Mouse (Mus musculus) liver, embryonic 14.5 days (tissue): ENCODE data around the gene Gabarapl2. TPM values are rescaled to one million over a fixed set of nuclear protein-coding genes. Genes with fewer than 3 reads are reported as not detected.

Source experiments
- ATAC-seq: fragments of 200-750 bp; cut with Nextera tagmentation; 2 replicates; pipeline ENCODE4 v1.8.0; 2017; ENCODE audit warnings: moderate number of reproducible peaks, mild to moderate bottlenecking, moderate library complexity; ENCODE audit not compliant: insufficient read depth
- DNase-seq, 3 experiments: peaks; one replicate each; pipeline ENCODE4 v3.0.0-alpha.2; 2012 to 2013; ENCODE audit warnings: low read depth in 3 of 3, low spot score in 3 of 3
- H3K27ac ChIP-seq: fragments of 300-500 bp; sonication (generic); 2 replicates; pipeline ENCODE4 v1.5.1; 2014; ENCODE audit warnings: moderate library complexity, mild to moderate bottlenecking, control low read depth, inconsistent platforms
- H3K27me3 ChIP-seq: fragments of 300-500 bp; sonication (generic); 2 replicates; pipeline ENCODE4 v1.6.1; 2014; ENCODE audit warnings: mild to moderate bottlenecking, low read length, moderate library complexity; ENCODE audit not compliant: control insufficient read depth, insufficient read depth
- H3K36me3 ChIP-seq: fragments of 300-500 bp; sonication (generic); replicated peaks from 2 replicates; pipeline ENCODE4 v1.6.1; 2014; ENCODE audit warnings: low read depth; ENCODE audit not compliant: control insufficient read depth, insufficient read depth
- H3K4me1 ChIP-seq, 2 experiments: fragments of 200-500 bp in 1 of 2; fragments of 300-500 bp in 1 of 2; sonication (generic) in 1 of 2; replicated peaks; 2 replicates each; pipeline ENCODE4 v1.6.1; 2012 to 2014; ENCODE audit warnings: antibody characterized with exemption in 1 of 2, inconsistent platforms in 1 of 2, low read length in 1 of 2; ENCODE audit not compliant: control insufficient read depth in 2 of 2, insufficient read depth in 2 of 2
- H3K4me2 ChIP-seq: fragments of 300-500 bp; sonication (generic); 2 replicates; pipeline ENCODE4 v1.6.1; 2014; ENCODE audit warnings: low read depth, mild to moderate bottlenecking, control low read depth, moderate library complexity
- H3K4me3 ChIP-seq, 2 experiments: fragments of 200-500 bp in 1 of 2; fragments of 300-500 bp in 1 of 2; sonication (generic) in 1 of 2; 2 replicates each; pipeline ENCODE4 v1.5.1; 2012 to 2014; ENCODE audit warnings: low read depth in 2 of 2, low read length in 2 of 2, mild to moderate bottlenecking in 2 of 2, control low read depth in 1 of 2, inconsistent platforms in 1 of 2, moderate library complexity in 1 of 2; ENCODE audit not compliant: insufficient read depth in 1 of 2
- H3K9ac ChIP-seq: fragments of 300-500 bp; sonication (generic); replicated peaks from 2 replicates; pipeline ENCODE4 v1.6.1; 2014; ENCODE audit warnings: mild to moderate bottlenecking, control low read depth, moderate library complexity
- H3K9me3 ChIP-seq: fragments of 300-500 bp; sonication (generic); 2 replicates; pipeline ENCODE4 v1.6.1; 2016; ENCODE audit warnings: low read length, mixed read lengths; ENCODE audit not compliant: control insufficient read depth
- CTCF ChIP-seq: IDR thresholded peaks from 2 replicates; pipeline ENCODE4 v1.5.1; 2016; ENCODE audit warnings: antibody characterized with exemption, low read depth, control low read depth
- EP300 ChIP-seq: IDR thresholded peaks from 2 replicates; pipeline ENCODE4 v1.6.1; 2016; ENCODE audit warnings: antibody characterized with exemption, low read depth
- WGBS: fragments of 180-500 bp; shearing (Covaris S2); extraction: QIAGEN DNeasy Blood & Tissue Kit; methylation state at CpG from one replicate; pipeline ENCODE4 v1.1.7; 2014; ENCODE audit not compliant: insufficient replicate concordance; 5-methylcytosine and 5-hydroxymethylcytosine counted together
- polyA plus RNA-seq, 2 experiments: library from polyadenylated mRNA; depleted of rRNA in 1 of 2; stranded (reverse) in 1 of 2; unstranded in 1 of 2; fragments of >200 nt; fragmentation: Nextera tagmentation in 1 of 2; extraction: Ambion mirVana in 1 of 2; gene quantifications; 2 replicates each; pipeline versions ENCODE4 v1.2.1 to v1.2.3; 2012 to 2014

Gabarapl2 gene
- polyA plus RNA-seq, 2 experiments: 50.5 to 184 TPM

DNA sequence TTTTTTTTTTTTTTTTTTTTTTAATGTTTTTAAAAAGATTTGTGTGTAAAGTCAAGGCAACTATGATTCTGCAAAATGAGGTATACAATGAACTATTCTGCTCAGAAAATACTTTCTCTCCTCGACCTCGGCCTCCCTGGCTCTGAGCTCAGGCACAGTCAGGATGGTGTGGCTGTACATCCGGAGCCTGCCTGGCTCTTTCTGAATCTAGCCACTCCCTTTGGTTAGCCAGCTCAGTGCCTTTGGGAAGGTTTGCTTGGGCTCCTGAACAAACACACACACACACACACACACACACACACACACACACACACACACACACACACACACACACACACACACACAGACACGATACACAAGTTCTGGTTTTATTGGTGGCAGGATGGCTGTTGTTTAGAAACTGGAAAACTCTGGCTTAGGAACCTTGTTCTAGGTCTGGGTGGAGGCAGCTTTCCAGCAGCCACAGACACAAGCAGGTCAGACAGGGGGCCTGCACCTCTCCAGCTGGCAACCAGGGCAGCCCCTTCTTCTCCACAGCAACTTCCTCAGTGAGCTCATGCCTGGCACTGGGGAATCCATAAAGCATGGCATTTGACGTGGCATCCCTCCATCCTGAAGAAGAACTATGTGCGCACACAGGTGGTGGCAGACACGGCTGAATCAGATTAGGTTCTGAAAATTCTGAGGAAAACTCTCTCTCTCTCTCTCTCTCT, 24.5 kb downstream of the Gabarapl2 start:
- ATAC-seq (no peak), DNase-seq (no peak)
- 66% methylated on average over 7 of the region's 7 CpGs for WGBS
- no peaks in the 10 kb centered on the region for H3K27me3 ChIP-seq
- no peaks in the 10 kb centered on the region for H3K36me3 ChIP-seq
- H3K4me1 ChIP-seq: peaks cover 0 to 4% of the 10 kb centered on the region in 2 experiments; a peak in 2 of 4 replicates
- H3K4me2 ChIP-seq: no peak overlapping the region
- H3K9ac ChIP-seq: no peak overlapping the region
- H3K9me3 ChIP-seq: no peaks in the 10 kb centered on the region
- no peak overlapping the region for H3K4me3 ChIP-seq
- TF ChIP-seq CTCF (no peak), EP300 (no peak)
- H3K27ac ChIP-seq: no peak overlapping the region

- peak; percentile 73 for ATAC-seq
- WGBS: 21% methylated on average over 5 of the region's 5 CpGs
- Histone ChIP-seq H3K4me3 (no peak overlapping the region), H3K27ac (no peak overlapping the region), H3K9ac (no peak overlapping the region), H3K27me3 (no peaks in the 10 kb centered on the region), H3K4me1 (peaks cover 0 to 4% of the 10 kb centered on the region in 2 experiments; a peak in 2 of 4 replicates), H3K9me3 (no peaks in the 10 kb centered on the region), H3K36me3 (no peaks in the 10 kb centered on the region), H3K4me2 (no peak overlapping the region)
- DNase-seq: no peak
- TF ChIP-seq CTCF: no peak
- TF ChIP-seq EP300: peak; percentile 30; the same call in 1 of the 2 replicates
Observed at GRCm38 (mm10) chr8:111967246-111967870, 26.9 kb downstream of the Gabarapl2 start.

DNA sequence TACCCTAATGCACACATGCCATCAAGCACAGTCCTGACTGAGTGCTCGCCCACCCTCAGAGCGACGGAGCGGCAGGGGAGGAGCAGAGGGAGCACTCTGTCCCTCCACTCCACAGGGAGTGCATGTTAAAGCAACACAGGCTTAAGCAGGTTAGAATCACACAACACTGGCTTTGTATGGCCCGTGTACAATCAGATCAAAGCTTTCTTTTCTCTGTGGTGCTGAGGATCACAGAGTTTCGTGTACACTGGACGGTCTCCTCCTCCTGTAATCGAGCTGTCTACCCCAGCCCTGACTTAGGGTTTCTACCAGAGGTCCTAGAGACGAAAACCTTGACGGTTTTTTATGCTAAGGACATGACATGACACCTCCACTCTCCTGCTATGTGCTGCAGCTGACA, 28.0 kb downstream of the Gabarapl2 start:
- no peaks in the 10 kb centered on the region for H3K27me3 ChIP-seq
- H3K27ac ChIP-seq: no peak overlapping the region
- DNase-seq (no peak), ATAC-seq (no peak)
- TF ChIP-seq CTCF: no peak
- TF ChIP-seq EP300: no peak
- H3K4me1 ChIP-seq: peaks cover 0 to 4% of the 10 kb centered on the region in 2 experiments; a peak in 2 of 4 replicates
- no peak overlapping the region for H3K4me3 ChIP-seq
- H3K4me2 ChIP-seq: no peak overlapping the region
- peaks cover 2% of the 10 kb centered on the region; the same call in 1 of the 2 replicates for H3K36me3 ChIP-seq
- H3K9ac ChIP-seq: no peak overlapping the region
- WGBS: 86% methylated on average over 10 of the region's 10 CpGs
- H3K9me3 ChIP-seq: no peaks in the 10 kb centered on the region

GRCm38 (mm10) chr8:111968991-111969390, 28.5 kb downstream of the Gabarapl2 start:
- no peaks in the 10 kb centered on the region for H3K9me3 ChIP-seq
- ATAC-seq (no peak), DNase-seq (no peak)
- no peaks in the 10 kb centered on the region for H3K27me3 ChIP-seq
- no peak overlapping the region for H3K4me2 ChIP-seq
- H3K27ac ChIP-seq: no peak overlapping the region
- TF ChIP-seq CTCF: no peak
- H3K36me3 ChIP-seq: peaks cover 3% of the 10 kb centered on the region; the same call in 1 of the 2 replicates
- H3K4me1 ChIP-seq: peaks cover 0 to 4% of the 10 kb centered on the region in 2 experiments; a peak in 2 of 4 replicates
- H3K4me3 ChIP-seq: no peak overlapping the region
- H3K9ac ChIP-seq: no peak overlapping the region
- 74% methylated on average over 5 of the region's 5 CpGs for WGBS

- WGBS: 86% methylated on average over 12 of the region's 12 CpGs
Observed at GRCm38 (mm10) chr8:111974138-111974537, 33.6 kb downstream of the Gabarapl2 start.

More at GRCm38 (mm10) chr8:111974138-111974537, 33.6 kb downstream of the Gabarapl2 start:
- H3K36me3 ChIP-seq: peaks cover 3% of the 10 kb centered on the region
- H3K4me3 ChIP-seq: no peak overlapping the region
- H3K4me2 ChIP-seq: no peak overlapping the region
- H3K27ac ChIP-seq: no peak overlapping the region
- H3K9ac ChIP-seq: no peak overlapping the region
- H3K4me1 ChIP-seq: peaks cover 0 to 8% of the 10 kb centered on the region in 2 experiments; a peak in 2 of 4 replicates
- no peaks in the 10 kb centered on the region for H3K9me3 ChIP-seq
- DNase-seq (no peak), ATAC-seq (no peak)
- TF ChIP-seq EP300 (no peak), CTCF (no peak)
- no peaks in the 10 kb centered on the region for H3K27me3 ChIP-seq
